ENCODE assay signal across 8 mouse cellular contexts in genomic region chr2:162922183-162922582, GRCm38 (mm10). TPM values are rescaled to one million over a fixed set of nuclear protein-coding genes. Genes with fewer than 3 reads are reported as not detected.
A peak's percentile ranks its signal among the peaks of the same experiment; 100 is the strongest.
DNase-seq lines count a peak whose midpoint lies in the region; ATAC-seq lines count a peak whose summit lies in the region.
"Had no signal": no experiment of that assay in that cellular context is flagged by ENCODE, and none has a peak within 500 bp of the region (broad histone marks: within the 10 kb centered on the region; RNA-seq: fewer than 3 reads in every experiment).

No protein-coding gene starts in this region.

- no peak overlapping the region for H3K27ac ChIP-seq in kidney, embryonic 15.5 days
- H3K27ac ChIP-seq in limb, embryonic 11.5 days (replicated peaks; ENCODE audit: low read depth, low read length) = no peak overlapping the region
- H3K27ac ChIP-seq: neural tube, embryonic 12.5 days had no signal

- no peaks in the 10 kb centered on the region for H3K9me3 ChIP-seq in kidney, embryonic 15.5 days (replicated peaks)
- no peaks in the 10 kb centered on the region for H3K9me3 ChIP-seq in limb, embryonic 11.5 days (ENCODE audit: control insufficient read depth, low read length)
- H3K9me3 ChIP-seq: neural tube, embryonic 12.5 days had no signal

- no peaks in the 10 kb centered on the region for H3K4me1 ChIP-seq in kidney, embryonic 15.5 days
- no peaks in the 10 kb centered on the region for H3K4me1 ChIP-seq in limb, embryonic 11.5 days (ENCODE audit: control insufficient read depth, insufficient read depth, low read length)
- H3K4me1 ChIP-seq: neural tube, embryonic 12.5 days had no signal

- no peaks in the 10 kb centered on the region for H3K36me3 ChIP-seq in kidney, embryonic 15.5 days
- no peaks in the 10 kb centered on the region for H3K36me3 ChIP-seq in limb, embryonic 11.5 days (ENCODE audit: control insufficient read depth, insufficient read depth, low read length)
- H3K36me3 ChIP-seq: neural tube, embryonic 12.5 days had no signal

- no peak for ATAC-seq in kidney, embryonic 15.5 days (replicated peaks; ENCODE audit: low FRiP score)
- ATAC-seq in erythroid progenitor cell, adult 5-6 weeks (replicated peaks; ENCODE audit: low FRiP score, poor library complexity, severe bottlenecking) = 0 out of 2 replicates have a peak, but pooled peaks have one; percentile 68
- no peak for ATAC-seq in limb, embryonic 11.5 days (ENCODE audit: insufficient number of reproducible peaks, low FRiP score, low TSS enrichment, low read depth)

- no peak overlapping the region for H3K4me3 ChIP-seq in kidney, embryonic 15.5 days (replicated peaks)
- H3K4me3 ChIP-seq in limb, embryonic 11.5 days (ENCODE audit: low read depth, low read length) = no peak overlapping the region
- H3K4me3 ChIP-seq: neural tube, embryonic 12.5 days had no signal

- WGBS in kidney, embryonic 15.5 days = 16% methylated on average over 6 of the region's 6 CpGs
- 12% methylated on average over 6 of the region's 6 CpGs for WGBS in limb, embryonic 11.5 days

- H3K27me3 ChIP-seq in kidney, embryonic 15.5 days = peaks cover 19% of the 10 kb centered on the region
- H3K27me3 ChIP-seq in limb, embryonic 11.5 days (ENCODE audit: control insufficient read depth, insufficient read depth, low read length) = no peaks in the 10 kb centered on the region

- no peak overlapping the region for H3K4me2 ChIP-seq in kidney, embryonic 15.5 days
- H3K4me2 ChIP-seq in limb, embryonic 11.5 days (ENCODE audit: low read depth, severe bottlenecking) = no peak overlapping the region
- H3K4me2 ChIP-seq: neural tube, embryonic 12.5 days had no signal

- H3K9ac ChIP-seq in kidney, embryonic 15.5 days = no peak overlapping the region
- no peak overlapping the region for H3K9ac ChIP-seq in limb, embryonic 11.5 days (ENCODE audit: low read length)
- H3K9ac ChIP-seq: neural tube, embryonic 12.5 days had no signal

- peak; percentile 53 for DNase-seq in kidney, adult 18-20 months
- DNase-seq in CD8-positive naive resting alpha-beta T cell, adult 2 months (ENCODE audit: low read depth in 2 of 2, low spot score in 2 of 2) = peak; percentile 26 to 54
- DNase-seq in adipocyte (ENCODE audit: low spot score) = peak; percentile 77
- DNase-seq in limb, embryonic 11.5 days (ENCODE audit: low spot score) = peak; percentile 69
- peak; percentile 60 to 71 for DNase-seq in right cerebral cortex, postnatal 10 days (ENCODE audit: low spot score in 2 of 2)

RNA-seq across cellular contexts. Expression of gene Srsf6, which starts 9.1 kb away (rescaled TPM):
- polyA plus RNA-seq in kidney, embryonic 15.5 days (2015; fragmentation: Nextera tagmentation; extraction: Ambion mirVana) = 218 and 221 TPM in 2 replicates
- 102 and 149 TPM in 2 replicates for total RNA-seq in erythroid progenitor cell, adult 5-6 weeks (2015; ENCODE audit: low replicate concordance)
- 107 and 121 TPM in 2 replicates for total RNA-seq in erythroid progenitor cell, adult 5-6 weeks (2017; ENCODE audit: low replicate concordance)
- polyA plus RNA-seq in limb, embryonic 11.5 days (2014; fragmentation: Nextera tagmentation; extraction: Ambion mirVana) = 322 and 333 TPM in 2 replicates

RNA-seq across cellular contexts. Expression of gene L3mbtl1, which starts 21.1 kb away (rescaled TPM):
- 0.13 and 0.48 TPM in 2 replicates for polyA plus RNA-seq in kidney, embryonic 15.5 days (2015; fragmentation: Nextera tagmentation; extraction: Ambion mirVana)
- total RNA-seq in erythroid progenitor cell, adult 5-6 weeks (2015; ENCODE audit: low replicate concordance) = 0.36 TPM in 1 of 2 replicates, not detected in the other
- not detected in 2 replicates for total RNA-seq in erythroid progenitor cell, adult 5-6 weeks (2017; ENCODE audit: low replicate concordance)
- 0.04 and 0.17 TPM in 2 replicates for polyA plus RNA-seq in limb, embryonic 11.5 days (2014; fragmentation: Nextera tagmentation; extraction: Ambion mirVana)
